Mouse (Mus musculus): Measurements from ENCODE around the gene Ncaph2.

Gene Ncaph2

GRCm38 (mm10) chr15:89343325-89343724, 12.2 kb upstream of the Ncaph2 start:
- no peak for DNase-seq (ENCODE audit: low spot score in 2 of 2)

GRCm38 (mm10) chr15:89350447-89350846, 5.1 kb upstream of the Ncaph2 start:
- no peak for DNase-seq (ENCODE audit: low spot score in 2 of 2)

- DNase-seq (ENCODE audit: low spot score in 2 of 2): no peak
Observed at GRCm38 (mm10) chr15:89351302-89351701, 4.2 kb upstream of the Ncaph2 start.

- DNase-seq (ENCODE audit: low spot score in 2 of 2): no peak
Observed at GRCm38 (mm10) chr15:89352054-89352453, 3.5 kb upstream of the Ncaph2 start.

- no peak for DNase-seq (ENCODE audit: low spot score in 2 of 2)
Observed at GRCm38 (mm10) chr15:89352795-89353194, 2.7 kb upstream of the Ncaph2 start.

GRCm38 (mm10) chr15:89353837-89354236, 1.7 kb upstream of the Ncaph2 start:
- no peak for DNase-seq (ENCODE audit: low spot score in 2 of 2)

- no peak for DNase-seq (ENCODE audit: low spot score in 2 of 2)
Observed at GRCm38 (mm10) chr15:89354455-89354854, 1.1 kb upstream of the Ncaph2 start.

- DNase-seq (ENCODE audit: low spot score in 2 of 2): peak in 1 of 2 experiments; percentile 48
Observed at GRCm38 (mm10) chr15:89356372-89356771, 853 bp downstream of the Ncaph2 start.

- no peak for DNase-seq (ENCODE audit: low spot score in 2 of 2)
Observed at GRCm38 (mm10) chr15:89358784-89359183, 3.3 kb downstream of the Ncaph2 start.

GRCm38 (mm10) chr15:89363051-89363450, 7.5 kb downstream of the Ncaph2 start:
- DNase-seq (ENCODE audit: low spot score in 2 of 2): no peak

- DNase-seq (ENCODE audit: low spot score in 2 of 2): no peak
Observed at GRCm38 (mm10) chr15:89365141-89365551, 9.6 kb downstream of the Ncaph2 start.

GRCm38 (mm10) chr15:89372068-89372467, 16.5 kb downstream of the Ncaph2 start:
- no peak for DNase-seq (ENCODE audit: low spot score in 2 of 2)

- DNase-seq (ENCODE audit: low spot score in 2 of 2): no peak
Observed at GRCm38 (mm10) chr15:89372536-89372935, 17.0 kb downstream of the Ncaph2 start.

GRCm38 (mm10) chr15:89373027-89373761, 17.7 kb downstream of the Ncaph2 start:
- DNase-seq (ENCODE audit: low spot score in 2 of 2): peak; percentile 71 to 81

GRCm38 (mm10) chr15:89373762-89374248, 18.3 kb downstream of the Ncaph2 start, which contains the start of gene Sco2:
Gene Sco2 (minus strand): TSS chr15:89373846.
- peak; percentile 87 to 91 for DNase-seq (ENCODE audit: low spot score in 2 of 2)

- no peak for DNase-seq (ENCODE audit: low spot score in 2 of 2)
Observed at GRCm38 (mm10) chr15:89374340-89374739, 18.8 kb downstream of the Ncaph2 start.

GRCm38 (mm10) chr15:89374801-89375534, 19.4 kb downstream of the Ncaph2 start:
- DNase-seq (ENCODE audit: low spot score in 2 of 2): no peak

GRCm38 (mm10) chr15:89376040-89376439, 20.5 kb downstream of the Ncaph2 start:
- DNase-seq (ENCODE audit: low spot score in 2 of 2): no peak

GRCm38 (mm10) chr15:89376957-89377356, 21.4 kb downstream of the Ncaph2 start, which contains the start of gene Tymp:
Gene Tymp (minus strand): TSS chr15:89377039.
- DNase-seq (ENCODE audit: low spot score in 2 of 2): no peak

GRCm38 (mm10) chr15:89377362-89377761, 21.8 kb downstream of the Ncaph2 start:
- no peak for DNase-seq (ENCODE audit: low spot score in 2 of 2)

- no peak for DNase-seq (ENCODE audit: low spot score in 2 of 2)
Observed at GRCm38 (mm10) chr15:89377938-89378828, 22.7 kb downstream of the Ncaph2 start.

All from right cerebral cortex, postnatal 36 days (tissue).